Mouse (Mus musculus) lung, postnatal 0 days (tissue): ENCODE measurements around the gene Gm42742.

ENCODE experiments used
- CTCF ChIP-seq: IDR thresholded peaks from 2 replicates; pipeline ENCODE4 v1.5.1; 2016; ENCODE audit warnings: antibody characterized with exemption, mild to moderate bottlenecking
- EP300 ChIP-seq: IDR thresholded peaks from 2 replicates; pipeline ENCODE4 v1.6.1; 2016; ENCODE audit warnings: antibody characterized with exemption, mild to moderate bottlenecking, control low read depth

DNA sequence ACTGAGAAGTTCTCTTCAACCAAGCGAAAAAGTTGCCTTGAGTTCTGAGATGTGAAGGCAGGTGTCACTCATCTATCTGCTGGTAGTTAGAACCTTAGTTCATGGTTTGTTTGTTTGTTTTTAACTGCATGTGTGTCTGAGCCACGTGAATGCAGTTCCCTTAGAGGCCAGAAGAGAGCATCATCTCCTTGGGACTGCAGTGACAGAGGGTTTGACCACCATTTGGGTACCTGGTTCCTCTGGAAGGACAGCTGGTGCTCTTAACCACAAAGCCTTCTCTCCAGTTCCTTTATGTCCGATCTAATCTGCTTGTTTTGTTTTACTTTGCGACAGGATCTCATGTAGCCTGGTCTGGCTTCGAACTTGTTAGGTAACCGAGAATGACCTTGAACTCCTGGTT, 44.6 kb upstream of the Gm42742 start:
- peak; percentile 23 for TF ChIP-seq CTCF
- no peak for TF ChIP-seq EP300
